ENCODE assay signal across 7 mouse cellular contexts in genomic region chr1:90205223-90205622, GRCm38 (mm10). TPM values are rescaled to one million over a fixed set of nuclear protein-coding genes. Genes with fewer than 3 reads are reported as not detected.
DNase-seq lines count a peak whose midpoint lies in the region; ATAC-seq and TF ChIP-seq lines count a peak whose summit lies in the region.

No protein-coding gene starts in this region.

- 7% methylated on average over 6 of the region's 6 CpGs for WGBS in intestine, postnatal 0 days
- WGBS in limb, embryonic 13.5 days: 3% methylated on average over 6 of the region's 6 CpGs
- WGBS in midbrain, embryonic 16.5 days: 0% methylated on average over 6 of the region's 6 CpGs

- TF ChIP-seq CTCF in intestine, postnatal 0 days (IDR thresholded peaks at IDR 0.05; ENCODE audit: low read depth): peak; percentile 77

- peak; percentile 93 for DNase-seq in NIH3T3 (ENCODE audit: low read depth)
- DNase-seq in brain, adult 2 months (ENCODE audit: low read depth, low spot score): peak; percentile 85
- DNase-seq in gastrocnemius, postnatal 10 days: peak; percentile 41

- peak overlapping the region; percentile 31; the same call in 1 of the 2 replicates for H3K9ac ChIP-seq in intestine, postnatal 0 days (ENCODE audit: low read depth, low read length)
- H3K9ac ChIP-seq in limb, embryonic 13.5 days: peak overlapping the region; percentile 85
- H3K9ac ChIP-seq in midbrain, embryonic 16.5 days (ENCODE audit: low read depth, low read length): peak overlapping the region; percentile 25

- peak overlapping the region; percentile 27 for H3K4me3 ChIP-seq in intestine, postnatal 0 days (ENCODE audit: low read depth, low read length)
- H3K4me3 ChIP-seq in limb, embryonic 13.5 days: peak overlapping the region; percentile 71
- H3K4me3 ChIP-seq in midbrain, embryonic 16.5 days (ENCODE audit: low read depth, low read length): peak overlapping the region; percentile 39

- no peaks in the 10 kb centered on the region for H3K27me3 ChIP-seq in intestine, postnatal 0 days (replicated peaks; ENCODE audit: control insufficient read depth, insufficient read depth, low read length)
- H3K27me3 ChIP-seq in limb, embryonic 13.5 days: peaks cover 27% of the 10 kb centered on the region
- peaks cover 14% of the 10 kb centered on the region for H3K27me3 ChIP-seq in midbrain, embryonic 16.5 days (ENCODE audit: control insufficient read depth, insufficient read depth, low read depth, low read length)

- peak overlapping the region; percentile 56 for H3K4me2 ChIP-seq in intestine, postnatal 0 days (replicated peaks; ENCODE audit: low read depth)
- peak overlapping the region; percentile 66 for H3K4me2 ChIP-seq in limb, embryonic 13.5 days (replicated peaks)
- peak overlapping the region; percentile 55 for H3K4me2 ChIP-seq in midbrain, embryonic 16.5 days (ENCODE audit: low read length)

- no peak for ATAC-seq in intestine, postnatal 0 days
- peak; percentile 62 for ATAC-seq in limb, embryonic 13.5 days (ENCODE audit: low FRiP score, low read depth)
- ATAC-seq in midbrain, embryonic 16.5 days: peak; percentile 69
- ATAC-seq in erythroid progenitor cell, adult 5-6 weeks (replicated peaks; ENCODE audit: low FRiP score, poor library complexity, severe bottlenecking): no peak

- no peaks in the 10 kb centered on the region for H3K36me3 ChIP-seq in intestine, postnatal 0 days (ENCODE audit: control insufficient read depth, insufficient read depth)
- peaks cover 7% of the 10 kb centered on the region for H3K36me3 ChIP-seq in limb, embryonic 13.5 days
- H3K36me3 ChIP-seq in midbrain, embryonic 16.5 days (ENCODE audit: control insufficient read depth, insufficient read depth, low read length): no peaks in the 10 kb centered on the region

- no peaks in the 10 kb centered on the region; the same call in 1 of the 2 replicates for H3K4me1 ChIP-seq in intestine, postnatal 0 days (replicated peaks; ENCODE audit: control insufficient read depth, insufficient read depth, low read length)
- H3K4me1 ChIP-seq in limb, embryonic 13.5 days: peaks cover 65% of the 10 kb centered on the region
- peaks cover 31% of the 10 kb centered on the region for H3K4me1 ChIP-seq in midbrain, embryonic 16.5 days (ENCODE audit: control insufficient read depth, insufficient read depth, low read length)

- H3K27ac ChIP-seq in intestine, postnatal 0 days (ENCODE audit: low read depth, low read length): no peak overlapping the region
- peak overlapping the region; percentile 81 for H3K27ac ChIP-seq in limb, embryonic 13.5 days
- peak overlapping the region; percentile 34 for H3K27ac ChIP-seq in midbrain, embryonic 16.5 days (ENCODE audit: low read length)

- no peaks in the 10 kb centered on the region for H3K9me3 ChIP-seq in intestine, postnatal 0 days (ENCODE audit: control insufficient read depth)
- H3K9me3 ChIP-seq in limb, embryonic 13.5 days: no peaks in the 10 kb centered on the region
- no peaks in the 10 kb centered on the region for H3K9me3 ChIP-seq in midbrain, embryonic 16.5 days (replicated peaks; ENCODE audit: control insufficient read depth, low read length, poor library complexity, severe bottlenecking)

RNA-seq across cellular contexts. Expression of gene Ackr3, which starts 1.4 kb away (rescaled TPM):
- total RNA-seq in gastrocnemius, postnatal 10 days (2021): 10 to 100 TPM; 16.6 to 16.7 TPM
- 8.9 and 9.2 TPM in 2 replicates for polyA plus RNA-seq in intestine, postnatal 0 days (2015; fragmentation: Nextera tagmentation; extraction: Ambion mirVana)
- polyA plus RNA-seq in limb, embryonic 13.5 days (2015; fragmentation: Nextera tagmentation; extraction: Ambion mirVana): 40.5 and 41.7 TPM in 2 replicates
- polyA plus RNA-seq in midbrain, embryonic 16.5 days (2015; fragmentation: Nextera tagmentation; extraction: Ambion mirVana): 10.4 and 10.9 TPM in 2 replicates
- 1.1 TPM in 1 of 2 replicates, not detected in the other for total RNA-seq in erythroid progenitor cell, adult 5-6 weeks (2015; ENCODE audit: low replicate concordance)
- total RNA-seq in erythroid progenitor cell, adult 5-6 weeks (2017; ENCODE audit: low replicate concordance): not detected in 2 replicates

RNA-seq across cellular contexts. Expression of gene Iqca, which starts 52.0 kb away (rescaled TPM):
- not detected for total RNA-seq in gastrocnemius, postnatal 10 days (2021)
- polyA plus RNA-seq in intestine, postnatal 0 days (2015; fragmentation: Nextera tagmentation; extraction: Ambion mirVana): 0.13 and 0.47 TPM in 2 replicates
- 0.10 and 0.47 TPM in 2 replicates for polyA plus RNA-seq in limb, embryonic 13.5 days (2015; fragmentation: Nextera tagmentation; extraction: Ambion mirVana)
- 0.62 and 0.85 TPM in 2 replicates for polyA plus RNA-seq in midbrain, embryonic 16.5 days (2015; fragmentation: Nextera tagmentation; extraction: Ambion mirVana)
- not detected in 2 replicates for total RNA-seq in erythroid progenitor cell, adult 5-6 weeks (2015; ENCODE audit: low replicate concordance)
- not detected in 2 replicates for total RNA-seq in erythroid progenitor cell, adult 5-6 weeks (2017; ENCODE audit: low replicate concordance)

Comparison
In these comparisons a context has a peak if more than half of its experiments do, and no peak if none do; other contexts are left out.
1. DNase-seq: peak in every context shown above with its lines; median percentile 93 in NIH3T3; 85 in brain, adult 2 months; 41 in gastrocnemius, postnatal 10 days.
2. ATAC-seq: peak in limb, embryonic 13.5 days (single experiment) and midbrain, embryonic 16.5 days (single experiment); none in intestine, postnatal 0 days (single experiment) and erythroid progenitor cell, adult 5-6 weeks (single experiment).
3. H3K9ac ChIP-seq: peak in every context shown above with its lines; median percentile 85 in limb, embryonic 13.5 days; 31 in intestine, postnatal 0 days; 25 in midbrain, embryonic 16.5 days.
4. Peak in every context shown above with its lines, with median percentiles within 50 percentile points of each other: H3K4me2 ChIP-seq and H3K4me3 ChIP-seq.